Mouse (Mus musculus): Measurements from ENCODE around the gene Usp7. TPM values are rescaled to one million over a fixed set of nuclear protein-coding genes. Genes with fewer than 3 reads are reported as not detected.

Gene Usp7
- polyA plus RNA-seq, 1 experiment, result not detected

DNA sequence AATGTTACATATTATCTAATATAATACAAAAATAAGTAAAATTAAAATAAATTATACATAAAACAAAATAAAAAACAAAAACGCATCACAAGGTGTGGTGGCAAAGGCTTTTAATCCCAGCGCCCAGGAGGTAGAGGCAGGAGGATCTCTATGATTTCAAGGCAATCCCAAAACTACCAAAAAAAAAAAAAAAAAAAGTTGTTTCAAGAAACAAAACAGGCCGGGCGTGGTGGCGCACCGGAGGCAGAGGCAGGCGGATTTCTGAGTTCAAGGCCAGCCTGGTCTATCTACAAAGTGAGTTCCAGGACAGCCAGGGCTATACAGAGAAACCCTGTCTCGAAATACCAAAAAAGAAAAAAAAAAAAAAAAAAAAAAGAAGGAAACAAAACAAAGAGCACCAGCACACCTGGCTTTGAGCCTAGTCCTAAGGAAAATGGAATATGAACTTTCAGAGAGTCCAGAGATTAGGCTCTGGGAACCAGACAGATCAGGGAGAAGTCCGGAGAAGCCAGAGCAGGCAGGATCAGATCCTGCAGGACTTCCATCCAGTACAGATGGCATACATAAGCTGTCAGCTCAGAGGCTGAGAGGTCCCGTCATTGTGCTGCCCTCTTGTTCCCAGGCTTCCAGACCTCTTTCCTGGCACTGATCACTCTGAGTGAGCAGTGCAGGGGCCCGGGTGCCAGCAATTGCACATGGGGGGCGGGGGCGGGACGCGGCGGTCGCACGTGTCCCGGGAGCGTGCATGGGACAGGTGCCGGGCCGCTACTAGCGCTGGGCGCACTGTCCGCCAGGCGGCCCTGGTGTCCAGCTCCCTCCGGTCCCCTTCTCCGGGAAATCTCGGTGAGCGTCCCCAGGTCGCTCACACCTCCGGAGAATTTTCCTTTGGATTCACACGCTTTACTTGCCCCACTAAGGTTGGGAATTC, 36.8 kb upstream of the Usp7 start:
- Histone ChIP-seq H3K27ac (ENCODE audit: insufficient read depth, low read depth, low read length) (peak overlapping the region; percentile 94), H3K4me1 (ENCODE audit: control insufficient read depth, insufficient read depth, low read length) (0 out of 2 replicates have a peak, but pooled peaks cover 2% of the 10 kb centered on the region), H3K4me3 (ENCODE audit: insufficient read depth, low read depth, low read length) (peak overlapping the region; percentile 89)
- WGBS, result 11% methylated on average over 33 of the region's 33 CpGs
- TF ChIP-seq CTCF (IDR thresholded peaks at IDR 0.05; ENCODE audit: insufficient read depth, low read depth, low read length) (no peak), POLR2A (IDR thresholded peaks at IDR 0.05; ENCODE audit: insufficient read depth, low read depth, low read length) (no peak)

DNA sequence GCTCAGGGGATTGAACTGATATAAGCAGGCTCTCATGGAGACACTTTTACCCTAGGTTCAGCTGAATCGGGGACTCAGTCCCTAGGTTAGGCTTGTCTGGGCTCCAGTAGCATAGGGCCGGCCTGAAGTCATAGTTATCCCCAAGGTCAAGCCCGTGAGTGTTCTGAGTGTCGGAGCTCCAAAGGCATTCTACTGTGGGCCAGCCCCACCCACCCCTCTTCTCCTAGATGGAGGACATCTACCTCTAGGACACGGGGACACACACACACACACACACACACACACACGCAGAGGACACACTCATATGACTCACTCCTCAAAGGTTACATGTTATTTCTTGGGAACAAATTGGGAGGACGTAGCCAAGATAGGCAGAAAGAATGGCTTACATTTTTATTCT, 35.3 kb upstream of the Usp7 start:
- H3K4me3 ChIP-seq (ENCODE audit: insufficient read depth, low read depth, low read length), result no peak overlapping the region
- H3K4me1 ChIP-seq (ENCODE audit: control insufficient read depth, insufficient read depth, low read length), result 0 out of 2 replicates have a peak, but pooled peaks cover 2% of the 10 kb centered on the region
- no peak overlapping the region for H3K27ac ChIP-seq (ENCODE audit: insufficient read depth, low read depth, low read length)
- WGBS, result 93% methylated on average over 7 of the region's 7 CpGs
- no peak for TF ChIP-seq POLR2A (IDR thresholded peaks at IDR 0.05; ENCODE audit: insufficient read depth, low read depth, low read length)
- TF ChIP-seq CTCF (IDR thresholded peaks at IDR 0.05; ENCODE audit: insufficient read depth, low read depth, low read length), result no peak

DNA sequence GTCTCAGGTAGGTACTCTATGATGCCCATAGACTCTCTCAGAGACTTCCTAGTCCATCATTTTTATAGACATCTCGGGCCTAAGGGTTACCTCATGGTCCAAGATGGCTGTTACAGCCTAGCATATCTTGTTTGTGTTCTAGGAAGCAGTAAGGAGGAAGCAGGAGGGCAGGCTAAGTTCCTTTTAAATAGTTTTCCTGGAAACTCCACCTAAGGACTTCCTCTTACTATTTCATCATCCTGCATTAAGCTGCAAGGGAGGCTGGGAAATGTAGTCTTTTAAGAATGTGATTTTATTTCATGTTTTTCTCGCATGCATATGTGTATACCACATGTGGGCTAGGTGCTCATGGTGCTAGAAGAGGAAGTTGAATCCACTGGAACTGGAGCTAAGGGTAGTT, 31.6 kb upstream of the Usp7 start:
- no peak for TF ChIP-seq POLR2A (IDR thresholded peaks at IDR 0.05; ENCODE audit: insufficient read depth, low read depth, low read length)
- no peak for TF ChIP-seq CTCF (IDR thresholded peaks at IDR 0.05; ENCODE audit: insufficient read depth, low read depth, low read length)
- H3K27ac ChIP-seq (ENCODE audit: insufficient read depth, low read depth, low read length), result no peak overlapping the region
- WGBS, result 69% methylated on average over 2 of the region's 2 CpGs
- no peaks in the 10 kb centered on the region for H3K4me1 ChIP-seq (ENCODE audit: control insufficient read depth, insufficient read depth, low read length)
- no peak overlapping the region for H3K4me3 ChIP-seq (ENCODE audit: insufficient read depth, low read depth, low read length)

DNA sequence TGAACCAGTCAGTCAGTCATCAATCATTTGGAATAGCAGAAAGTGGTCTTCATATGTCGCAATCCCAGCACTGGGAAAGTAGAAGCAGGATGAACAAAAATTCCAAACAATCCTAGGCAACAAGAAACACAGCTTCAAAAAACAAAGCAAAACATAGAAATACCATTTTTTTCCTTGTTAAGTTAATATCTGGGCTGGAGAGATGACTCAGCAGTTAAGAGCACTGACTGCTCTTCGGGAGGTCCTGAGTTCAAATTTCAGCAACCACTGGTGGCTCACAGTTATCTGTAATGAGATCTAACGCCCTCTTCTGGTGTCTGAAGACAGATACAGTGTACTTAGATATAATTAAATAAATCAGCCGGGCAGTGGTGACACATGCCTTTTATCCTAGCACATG, 30.5 kb upstream of the Usp7 start:
- 81% methylated on average over 4 of the region's 4 CpGs for WGBS

DNA sequence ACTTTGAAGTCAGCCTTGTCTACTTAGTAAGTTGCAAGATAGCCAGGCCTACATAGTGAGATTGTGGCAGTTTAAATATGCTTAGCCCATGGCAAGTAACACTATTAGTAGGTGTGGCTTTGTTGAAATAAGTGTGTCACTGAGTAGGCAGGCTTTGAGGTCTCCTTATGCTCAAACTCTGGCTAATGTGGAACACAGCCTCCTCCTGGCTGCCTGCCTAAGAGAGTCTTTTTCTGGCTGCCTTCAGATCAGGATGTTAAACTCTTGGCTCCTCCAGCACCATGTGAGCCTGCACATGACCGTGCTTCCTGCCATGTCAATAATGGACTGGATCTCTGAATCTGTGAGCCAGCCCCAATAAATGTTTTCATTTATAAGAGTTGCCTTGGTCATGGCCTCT, 29.3 kb upstream of the Usp7 start:
- Histone ChIP-seq H3K4me1 (ENCODE audit: control insufficient read depth, insufficient read depth, low read length) (no peaks in the 10 kb centered on the region), H3K27ac (ENCODE audit: insufficient read depth, low read depth, low read length) (no peak overlapping the region), H3K4me3 (ENCODE audit: insufficient read depth, low read depth, low read length) (no peak overlapping the region)
- 61% methylated on average over 1 of the region's 1 CpGs for WGBS
- TF ChIP-seq POLR2A (IDR thresholded peaks at IDR 0.05; ENCODE audit: insufficient read depth, low read depth, low read length) (no peak), CTCF (IDR thresholded peaks at IDR 0.05; ENCODE audit: insufficient read depth, low read depth, low read length) (no peak)

More for the DNA sequence above, 30.5 kb upstream of the Usp7 start:
- no peak for TF ChIP-seq CTCF (IDR thresholded peaks at IDR 0.05; ENCODE audit: insufficient read depth, low read depth, low read length)
- no peak for TF ChIP-seq POLR2A (IDR thresholded peaks at IDR 0.05; ENCODE audit: insufficient read depth, low read depth, low read length)
- H3K27ac ChIP-seq (ENCODE audit: insufficient read depth, low read depth, low read length), result no peak overlapping the region
- H3K4me3 ChIP-seq (ENCODE audit: insufficient read depth, low read depth, low read length), result no peak overlapping the region
- H3K4me1 ChIP-seq (ENCODE audit: control insufficient read depth, insufficient read depth, low read length), result no peaks in the 10 kb centered on the region

DNA sequence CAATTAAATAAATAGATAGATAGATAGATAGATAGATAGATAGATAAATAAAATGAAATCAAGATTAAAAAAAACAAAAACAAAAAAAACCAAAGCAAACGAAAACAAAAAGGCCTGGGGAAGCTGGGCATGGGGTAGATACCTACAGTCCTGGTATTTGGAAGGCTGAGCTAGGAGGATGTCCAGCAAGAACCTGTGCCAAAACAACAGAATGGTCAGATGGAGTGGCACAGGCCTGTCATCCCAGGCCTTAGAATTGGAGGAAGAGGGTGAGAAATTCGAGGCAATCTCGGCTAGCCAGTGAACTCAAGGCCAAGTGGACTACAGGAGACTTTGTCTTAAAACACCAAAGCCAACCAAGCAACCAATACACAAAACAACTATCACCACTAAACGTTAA, 25.8 kb upstream of the Usp7 start:
- TF ChIP-seq POLR2A (IDR thresholded peaks at IDR 0.05; ENCODE audit: insufficient read depth, low read depth, low read length) (no peak), CTCF (IDR thresholded peaks at IDR 0.05; ENCODE audit: insufficient read depth, low read depth, low read length) (no peak)
- Histone ChIP-seq H3K27ac (ENCODE audit: insufficient read depth, low read depth, low read length) (no peak overlapping the region), H3K4me1 (ENCODE audit: control insufficient read depth, insufficient read depth, low read length) (no peaks in the 10 kb centered on the region), H3K4me3 (ENCODE audit: insufficient read depth, low read depth, low read length) (no peak overlapping the region)
- 78% methylated on average over 4 of the region's 4 CpGs for WGBS

DNA sequence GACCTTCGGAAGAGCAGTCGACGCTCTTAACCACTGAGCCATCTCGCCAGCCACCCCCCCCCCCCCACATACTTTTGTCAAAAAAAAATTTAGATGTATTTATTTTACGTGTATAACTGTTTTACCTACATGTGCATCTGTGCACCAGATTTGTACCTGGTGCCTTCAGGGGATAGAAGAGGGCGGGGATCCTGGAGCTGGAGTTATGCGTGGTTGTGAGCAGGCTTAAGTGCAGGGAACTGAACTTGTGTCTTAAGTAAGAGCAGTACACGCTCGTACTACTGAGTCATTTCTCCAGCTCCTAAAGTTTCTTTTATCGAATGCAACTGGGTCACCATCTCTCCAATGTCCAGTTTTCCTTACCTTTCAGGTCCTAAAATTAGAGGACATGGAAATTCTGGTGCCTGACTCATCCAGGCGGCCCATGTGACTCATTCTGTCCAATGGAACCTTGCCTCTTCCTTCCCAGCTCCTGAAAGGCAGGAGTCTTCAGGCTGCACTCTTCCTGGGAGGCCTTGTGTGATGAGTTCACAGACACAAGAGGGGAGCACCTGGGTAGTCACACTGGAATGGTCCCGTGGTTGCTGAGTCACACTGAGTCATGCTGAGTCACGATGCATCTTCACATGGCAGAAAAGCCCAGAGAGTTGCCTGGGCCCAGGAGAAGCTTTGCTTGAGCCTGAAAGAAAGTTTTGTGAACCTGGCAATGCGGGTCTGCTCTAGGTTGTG, 18.5 kb upstream of the Usp7 start:
- no peaks in the 10 kb centered on the region for H3K4me1 ChIP-seq (ENCODE audit: control insufficient read depth, insufficient read depth, low read length)
- H3K4me3 ChIP-seq (ENCODE audit: insufficient read depth, low read depth, low read length), result no peak overlapping the region
- 84% methylated on average over 14 of the region's 14 CpGs for WGBS
- TF ChIP-seq CTCF (IDR thresholded peaks at IDR 0.05; ENCODE audit: insufficient read depth, low read depth, low read length) (no peak), POLR2A (IDR thresholded peaks at IDR 0.05; ENCODE audit: insufficient read depth, low read depth, low read length) (no peak)
- H3K27ac ChIP-seq (ENCODE audit: insufficient read depth, low read depth, low read length), result no peak overlapping the region

DNA sequence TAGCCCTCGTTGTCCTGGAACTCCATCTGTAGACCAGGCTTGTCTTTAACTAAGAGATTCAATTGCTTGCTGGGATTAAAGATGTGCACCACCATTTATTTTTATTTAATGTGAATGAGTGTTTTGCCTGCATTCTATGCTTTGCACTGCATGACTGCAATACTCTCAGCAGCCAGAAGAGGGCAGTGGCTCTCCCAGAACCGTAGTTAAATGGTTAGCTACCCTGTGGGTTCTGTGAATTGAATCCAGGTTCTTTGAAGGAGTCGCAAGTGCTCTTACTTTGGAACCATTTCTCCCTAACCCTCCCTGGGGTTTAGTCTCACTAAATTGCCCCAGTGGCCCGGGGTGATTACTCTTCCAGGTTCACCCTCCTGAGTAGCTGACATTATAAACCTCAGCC, 14.6 kb upstream of the Usp7 start:
- WGBS, result 29% methylated on average over 4 of the region's 4 CpGs
- TF ChIP-seq CTCF (IDR thresholded peaks at IDR 0.05; ENCODE audit: insufficient read depth, low read depth, low read length) (no peak), POLR2A (IDR thresholded peaks at IDR 0.05; ENCODE audit: insufficient read depth, low read depth, low read length) (no peak)
- no peaks in the 10 kb centered on the region for H3K4me1 ChIP-seq (ENCODE audit: control insufficient read depth, insufficient read depth, low read length)
- H3K4me3 ChIP-seq (ENCODE audit: insufficient read depth, low read depth, low read length), result no peak overlapping the region
- no peak overlapping the region for H3K27ac ChIP-seq (ENCODE audit: insufficient read depth, low read depth, low read length)

DNA sequence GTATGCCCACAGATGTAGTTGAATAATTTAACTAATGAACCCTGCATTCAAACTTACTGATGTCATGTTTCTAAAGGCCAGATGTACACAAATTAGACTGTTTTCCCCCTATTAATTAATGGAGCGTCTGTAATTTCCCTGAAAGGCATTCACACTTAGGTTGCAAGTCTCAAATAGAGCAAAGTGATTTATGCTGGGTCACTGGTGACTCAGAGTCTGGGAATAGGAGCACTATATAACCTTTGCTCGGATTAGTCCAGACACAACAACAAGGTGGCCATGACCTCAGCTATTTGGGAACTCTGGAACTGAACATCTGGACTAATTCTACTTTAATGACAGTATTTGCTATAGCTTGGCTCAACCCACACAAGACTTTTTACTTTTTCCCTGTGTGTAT, 3.8 kb upstream of the Usp7 start:
- no peak overlapping the region for H3K4me3 ChIP-seq (ENCODE audit: insufficient read depth, low read depth, low read length)
- H3K4me1 ChIP-seq (ENCODE audit: control insufficient read depth, insufficient read depth, low read length), result no peaks in the 10 kb centered on the region
- H3K27ac ChIP-seq (ENCODE audit: insufficient read depth, low read depth, low read length), result no peak overlapping the region
- TF ChIP-seq POLR2A (IDR thresholded peaks at IDR 0.05; ENCODE audit: insufficient read depth, low read depth, low read length) (no peak), CTCF (IDR thresholded peaks at IDR 0.05; ENCODE audit: insufficient read depth, low read depth, low read length) (no peak)
- WGBS, result 26% methylated on average over 2 of the region's 2 CpGs
